Mouse (Mus musculus): Measurements from ENCODE around the gene Procr. TPM values are rescaled to one million over a fixed set of nuclear protein-coding genes. Genes with fewer than 3 reads are reported as not detected.
A peak's percentile ranks its signal among the peaks of the same experiment; 100 is the strongest.
"Not testable (repeated sequence)": the region's sequence is repeated elsewhere in the genome, so short reads cannot be mapped to it uniquely, and the experiment has no call there.

The Procr gene
- 38.3 and 52.9 TPM in 2 replicates for total RNA-seq (2021)
- long read RNA-seq, experiment 1, transcript Procr-201 (4 exons, 1,597 nt) = major isoform, 31 of 72 reads
- long read RNA-seq, experiment 1, partial matches to known transcripts = 21 of 72 reads
- long read RNA-seq, experiment 1, other reads (novel, unspliced or antisense) = 20 of 72 reads
- long read RNA-seq, experiment 2, transcript Procr-201 (4 exons, 1,597 nt) = major isoform, 20 of 86 reads
- long read RNA-seq, experiment 2, partial matches to known transcripts = 64 of 86 reads
- long read RNA-seq, experiment 2, other reads (novel, unspliced or antisense) = 2 of 86 reads

GRCm38 (mm10) chr2:155751014-155751786, at the start of gene Procr:
Gene Procr, plus strand, starts transcription at chr2:155751117.
- DNase-seq = peak; percentile 78

- no peak for DNase-seq
Measured at GRCm38 (mm10) chr2:155701399-155701919, 49.5 kb upstream of the Procr start.

GRCm38 (mm10) chr2:155703630-155704029, 47.3 kb upstream of the Procr start:
- DNase-seq = peak; percentile 23

- peak; percentile 79 for DNase-seq
Measured at GRCm38 (mm10) chr2:155707251-155707650, 43.7 kb upstream of the Procr start.

- no peak for DNase-seq
Measured at GRCm38 (mm10) chr2:155710557-155710956, 40.4 kb upstream of the Procr start.

- no peak for DNase-seq
Measured at GRCm38 (mm10) chr2:155717082-155717990, 33.6 kb upstream of the Procr start.

- DNase-seq = no peak
Measured at GRCm38 (mm10) chr2:155720585-155720984, 30.3 kb upstream of the Procr start.

- no peak for DNase-seq
Measured at GRCm38 (mm10) chr2:155724036-155724435, 26.9 kb upstream of the Procr start.

- DNase-seq = no peak
Measured at GRCm38 (mm10) chr2:155724526-155724925, 26.4 kb upstream of the Procr start.

GRCm38 (mm10) chr2:155726302-155726701, 24.6 kb upstream of the Procr start:
- DNase-seq = no peak

- DNase-seq = no peak
Measured at GRCm38 (mm10) chr2:155727764-155728395, 23.0 kb upstream of the Procr start.

- no peak for DNase-seq
Measured at GRCm38 (mm10) chr2:155728742-155729141, 22.2 kb upstream of the Procr start.

- peak; percentile 96 for DNase-seq
Measured at GRCm38 (mm10) chr2:155729158-155729645, 21.7 kb upstream of the Procr start, which contains the start of gene Edem2. Gene Edem2, minus strand, starts transcription at chr2:155729475.

GRCm38 (mm10) chr2:155735080-155735479, 15.8 kb upstream of the Procr start:
- DNase-seq = no peak

GRCm38 (mm10) chr2:155735766-155736165, 15.2 kb upstream of the Procr start, which contains the start of gene Gm17581:
Gene Gm17581, minus strand, starts transcription at chr2:155735866.
- DNase-seq = not testable (repeated sequence)

- no peak for DNase-seq
Measured at GRCm38 (mm10) chr2:155736936-155737335, 14.0 kb upstream of the Procr start.

GRCm38 (mm10) chr2:155737803-155738202, 13.1 kb upstream of the Procr start:
- peak; percentile 56 for DNase-seq

GRCm38 (mm10) chr2:155742211-155742610, 8.7 kb upstream of the Procr start:
- DNase-seq = no peak

GRCm38 (mm10) chr2:155742931-155743337, 8.0 kb upstream of the Procr start:
- peak; percentile 83 for DNase-seq

GRCm38 (mm10) chr2:155743351-155743750, 7.6 kb upstream of the Procr start:
- DNase-seq = no peak

- DNase-seq = no peak
Measured at GRCm38 (mm10) chr2:155745487-155745886, 5.4 kb upstream of the Procr start.

All from adrenal gland, postnatal 14 days (tissue).